Mouse (Mus musculus) left cerebral cortex, postnatal 36 days (tissue): ENCODE measurements around the gene Phldb2. TPM values are rescaled to one million over a fixed set of nuclear protein-coding genes. Genes with fewer than 3 reads are reported as not detected.

Source experiments
- DNase-seq, 2 experiments: peaks; one replicate each; pipeline ENCODE4 v3.0.0; 2021 to 2022; ENCODE audit warnings: low spot score in 2 of 2, mixed read lengths in 1 of 2
- intact Hi-C: fragments of 180-260 bp; cut with DNase I; formaldehyde crosslinking; loops from one replicate; pipeline ENCODE4 v1.15.1; 2025
- total RNA-seq, 2 experiments: library from RNA; stranded (reverse); gene quantifications; 2 replicates each; pipeline ENCODE4 v1.2.3; 2021

Phldb2 gene
- total RNA-seq, 2 experiments from 2014 or later = 4.4 to 9.9 TPM

DNA sequence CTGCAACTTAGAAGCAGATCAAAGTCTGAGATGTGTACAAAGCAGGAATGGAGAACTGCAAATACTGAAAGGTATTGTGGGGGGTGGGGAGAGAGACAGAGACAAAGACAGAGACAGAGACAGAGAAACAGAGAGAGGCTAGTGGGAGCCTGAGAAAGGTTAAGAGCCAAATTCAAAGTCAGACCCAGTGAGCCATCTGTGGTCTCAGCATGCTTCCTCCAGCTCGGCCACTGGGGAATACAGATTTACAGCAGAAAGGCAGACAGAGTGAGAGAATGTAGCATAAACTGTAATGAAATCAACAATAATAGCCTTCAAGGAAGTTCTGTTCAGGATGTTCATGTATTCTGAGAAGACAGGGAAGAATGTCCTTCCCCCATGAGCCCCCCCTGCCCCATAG, 239.5 kb downstream of the Phldb2 start:
- no peak for DNase-seq
- intact Hi-C loops = no loop called here

- intact Hi-C loops = no loop called here
- DNase-seq = no peak
Observed at GRCm38 (mm10) chr16:45713261-45713660, 240.1 kb downstream of the Phldb2 start.

DNA sequence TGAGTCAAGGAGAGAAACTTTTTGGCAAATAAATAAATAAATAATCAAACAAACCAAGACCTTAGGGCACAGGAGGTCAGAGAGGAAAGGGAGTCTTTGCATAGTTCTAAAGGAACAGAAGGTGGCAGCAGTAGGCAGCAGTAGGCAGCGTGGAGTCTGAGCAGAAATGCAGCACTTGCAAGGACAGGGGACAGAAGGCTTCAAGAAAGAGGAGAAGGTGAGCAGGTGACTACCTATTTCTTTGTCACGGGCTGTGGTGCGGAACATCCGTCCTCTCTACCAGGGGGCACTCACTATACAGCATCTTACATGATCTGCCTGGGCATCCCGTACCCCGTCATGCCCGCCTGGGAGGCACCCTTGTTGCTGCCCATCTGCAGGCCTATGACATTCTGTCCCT, 242.1 kb downstream of the Phldb2 start:
- DNase-seq = no peak
- intact Hi-C loops = no loop called here

GRCm38 (mm10) chr16:45699301-45699700, 254.1 kb downstream of the Phldb2 start:
- intact Hi-C loops = no loop called here
- DNase-seq = no peak

- no peak for DNase-seq
- intact Hi-C loops = no loop called here
Observed at GRCm38 (mm10) chr16:45697996-45698395, 255.4 kb downstream of the Phldb2 start.

Other genes starting within 250 kb of the Phldb2 start
- gene Tagln3, start 229.0 kb downstream of the Phldb2 start, total RNA-seq = 100 to 1,000 TPM; 301 to 357 TPM
- 10 to 100 TPM; 19.5 to 27.1 TPM for gene Abhd10, start 210.6 kb downstream of the Phldb2 start, total RNA-seq
- 10 to 100 TPM; 74.9 to 81.2 TPM for gene Plcxd2, start 56.6 kb upstream of the Phldb2 start, total RNA-seq
- gene Cd96, start 166.7 kb upstream of the Phldb2 start, total RNA-seq = under 1 TPM in 1 of 2 experiments, not detected in 1; 0.23 TPM
- gene Gm4737, start 201.5 kb upstream of the Phldb2 start, total RNA-seq = 10 to 100 TPM; 13.2 to 14.2 TPM